Mouse (Mus musculus): ENCODE measurements around the gene 2010111I01Rik.

- TF ChIP-seq CTCF (IDR thresholded peaks at IDR 0.05; ENCODE audit: low read depth, low read length) (no peak), POLR2A (IDR thresholded peaks at IDR 0.05; ENCODE audit: extremely low read depth, insufficient read depth, low read length) (no peak)
These were observed 29.1 kb downstream of the 2010111I01Rik start for GRCm38 (mm10) chr13:62993543-62994477.
